Mouse (Mus musculus): ENCODE data around the gene Syt1.

DNA sequence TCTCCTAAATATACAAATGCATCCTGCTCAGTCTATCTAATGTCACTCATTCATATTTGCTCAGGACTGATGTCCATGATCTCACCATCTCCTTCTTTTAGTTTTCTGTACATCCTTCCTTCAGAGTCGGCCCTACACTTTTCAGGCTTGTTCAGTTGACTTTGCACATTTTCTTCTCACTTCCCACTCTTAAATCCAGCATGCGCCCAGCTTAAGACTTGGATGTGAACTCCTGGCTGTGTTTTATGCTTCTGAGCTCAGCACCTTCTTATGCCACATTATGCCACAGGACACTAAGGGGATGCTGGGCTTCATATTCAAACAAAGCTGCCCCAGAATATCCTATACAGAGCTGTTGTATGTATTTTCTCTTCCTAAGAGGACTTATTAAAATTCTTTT, 36.2 kb upstream of the Syt1 start:
- TF ChIP-seq CHD2 (IDR thresholded peaks at IDR 0.05; ENCODE audit: low read depth, low read length) (no peak), HCFC1 (IDR thresholded peaks at IDR 0.05; ENCODE audit: borderline replicate concordance, insufficient read depth, low read length) (no peak), MAFK (IDR thresholded peaks at IDR 0.05; ENCODE audit: insufficient read depth, low read depth, low read length) (no peak)
